Mouse (Mus musculus): ENCODE measurements around the gene Lyrm9. TPM values are rescaled to one million over a fixed set of nuclear protein-coding genes. Genes with fewer than 3 reads are reported as not detected.

Lyrm9 gene
- total RNA-seq, 2 experiments from 2014 or later, result 6.0 to 8.1 TPM

GRCm38 (mm10) chr11:78889156-78889555 is 62.8 kb downstream of the Lyrm9 start:
- ATAC-seq (replicated peaks; ENCODE audit: low FRiP score, poor library complexity, severe bottlenecking), result no peak

Other genes starting within 250 kb of the Lyrm9 start
- 2.7 and 8.8 TPM in 2 replicates for gene Nlk, start 129.2 kb upstream of the Lyrm9 start, total RNA-seq (2015; ENCODE audit: low replicate concordance)
- gene Nlk, start 129.2 kb upstream of the Lyrm9 start, total RNA-seq (2017; ENCODE audit: low replicate concordance), result 5.2 and 9.5 TPM in 2 replicates
- 4.6 and 16.7 TPM in 2 replicates for gene Ccnq, start 74.9 kb upstream of the Lyrm9 start, total RNA-seq (2015; ENCODE audit: low replicate concordance)
- gene Ccnq, start 74.9 kb upstream of the Lyrm9 start, total RNA-seq (2017; ENCODE audit: low replicate concordance), result 4.7 and 6.6 TPM in 2 replicates
- gene Nos2, start 94.2 kb downstream of the Lyrm9 start, total RNA-seq (2015; ENCODE audit: low replicate concordance), result not detected in 2 replicates
- gene Nos2, start 94.2 kb downstream of the Lyrm9 start, total RNA-seq (2017; ENCODE audit: low replicate concordance), result not detected in 2 replicates
- gene Lgals9, start 158.4 kb downstream of the Lyrm9 start, total RNA-seq (2015; ENCODE audit: low replicate concordance), result 155 and 163 TPM in 2 replicates
- gene Lgals9, start 158.4 kb downstream of the Lyrm9 start, total RNA-seq (2017; ENCODE audit: low replicate concordance), result 39.4 and 48.7 TPM in 2 replicates

Data from erythroblast, adult 5-6 weeks (primary cell).